Mouse (Mus musculus) forebrain, embryonic 11.5 days (tissue): ENCODE data around the gene Ccdc32. TPM values are rescaled to one million over a fixed set of nuclear protein-coding genes. Genes with fewer than 3 reads are reported as not detected.
A peak's percentile ranks its signal among the peaks of the same experiment; 100 is the strongest.

ENCODE experiments used
- ATAC-seq: fragments of 200-750 bp; cut with Nextera tagmentation; replicated peaks from 2 replicates; pipeline ENCODE4 v1.8.0; 2017; ENCODE audit warnings: moderate TSS enrichment; ENCODE audit not compliant: low FRiP score
- DNase-seq: peaks from one replicate; pipeline ENCODE4 v3.0.0-alpha.2; 2017; ENCODE audit warnings: low spot score
- H3K27ac ChIP-seq: fragments of 300-500 bp; sonication (generic); 2 replicates; pipeline ENCODE4 v1.5.1; 2014; ENCODE audit warnings: low read depth, low read length
- H3K27me3 ChIP-seq: fragments of 300-500 bp; sonication (generic); 2 replicates; pipeline ENCODE4 v1.6.1; 2014; ENCODE audit warnings: mild to moderate bottlenecking, low read length, mixed read lengths; ENCODE audit not compliant: control insufficient read depth, insufficient read depth
- H3K36me3 ChIP-seq: fragments of 300-500 bp; sonication (generic); 2 replicates; pipeline ENCODE4 v1.6.1; 2014; ENCODE audit warnings: mild to moderate bottlenecking, low read length, moderate library complexity, mixed read lengths; ENCODE audit not compliant: control insufficient read depth, insufficient read depth
- H3K4me1 ChIP-seq: fragments of 300-500 bp; sonication (generic); replicated peaks from 2 replicates; pipeline ENCODE4 v1.6.1; 2014; ENCODE audit warnings: low read length, mixed read lengths; ENCODE audit not compliant: control insufficient read depth, insufficient read depth
- H3K4me2 ChIP-seq: fragments of 300-500 bp; sonication (generic); 2 replicates; pipeline ENCODE4 v1.6.1; 2014; ENCODE audit warnings: low read depth, mild to moderate bottlenecking, low read length, moderate library complexity, mixed read lengths; ENCODE audit not compliant: severe bottlenecking
- H3K4me3 ChIP-seq: fragments of 300-500 bp; sonication (generic); 2 replicates; pipeline ENCODE4 v1.5.1; 2014; ENCODE audit warnings: low read depth, low read length
- H3K9ac ChIP-seq: fragments of 300-500 bp; sonication (generic); 2 replicates; pipeline ENCODE4 v1.6.1; 2014; ENCODE audit warnings: low read length
- H3K9me3 ChIP-seq: fragments of 300-500 bp; sonication (generic); 2 replicates; pipeline ENCODE4 v1.6.1; 2016; ENCODE audit warnings: low read length, mixed read lengths; ENCODE audit not compliant: control insufficient read depth
- WGBS: fragments of 180-500 bp; shearing (Covaris S2); extraction: QIAGEN DNeasy Blood & Tissue Kit; methylation state at CpG from one replicate; pipeline ENCODE4 v1.1.7; 2014; 5-methylcytosine and 5-hydroxymethylcytosine counted together
- polyA plus RNA-seq: library from polyadenylated mRNA; unstranded; fragments of >200 nt; fragmentation: Nextera tagmentation; extraction: Ambion mirVana; gene quantifications from 2 replicates; pipeline ENCODE4 v1.2.1, GENCODE M21; 2014

Ccdc32 gene
- polyA plus RNA-seq, 1 experiment from 2014 or later, result 22.1 TPM

- 15% methylated on average over 5 of the region's 5 CpGs for WGBS
- Histone ChIP-seq H3K36me3 (no peaks in the 10 kb centered on the region), H3K4me2 (peak overlapping the region; percentile 98), H3K9me3 (no peaks in the 10 kb centered on the region), H3K9ac (peak overlapping the region; percentile 77; the same call in 1 of the 2 replicates), H3K4me1 (peaks cover 3% of the 10 kb centered on the region; the same call in 1 of the 2 replicates), H3K27ac (no peak overlapping the region), H3K27me3 (peaks cover 40% of the 10 kb centered on the region), H3K4me3 (peak overlapping the region; percentile 57)
- no peak for DNase-seq
- no peak for ATAC-seq
Measured at GRCm38 (mm10) chr2:118976941-118977340, 52.3 kb downstream of the Ccdc32 start.

DNA sequence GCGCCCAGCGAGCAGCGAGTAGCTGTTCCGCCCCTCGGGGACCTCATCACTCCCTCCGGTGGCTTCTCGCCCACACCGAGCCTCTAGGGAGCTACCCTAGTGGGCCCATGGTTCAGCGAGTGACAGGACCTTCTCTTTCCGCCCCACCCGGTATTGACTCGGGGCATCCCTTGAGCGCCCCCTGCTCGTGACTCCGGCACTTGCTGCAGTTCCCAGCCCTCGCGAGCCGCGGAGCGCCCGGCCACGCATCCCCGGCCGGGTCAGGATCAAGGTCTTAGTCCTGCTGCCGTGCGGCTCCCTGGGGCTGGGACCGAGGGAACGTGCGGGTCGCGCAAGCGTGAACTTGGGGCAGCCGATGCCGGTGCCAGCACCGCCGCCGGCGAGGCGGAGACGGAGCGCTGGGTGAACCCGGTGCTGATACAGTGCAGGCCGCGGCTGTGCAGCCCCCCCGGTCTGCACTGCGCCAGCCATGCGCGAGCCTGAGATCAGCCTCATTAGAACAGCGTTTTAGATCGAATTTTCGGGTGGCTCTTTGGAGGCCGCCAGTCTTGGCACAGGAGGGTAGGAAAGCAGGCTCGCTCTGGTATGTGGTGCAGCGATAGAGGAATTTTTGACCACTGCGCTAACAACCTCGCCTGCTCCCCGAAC is 52.8 kb downstream of the Ccdc32 start:
- peak; percentile 65 for ATAC-seq
- Histone ChIP-seq H3K27me3 (peaks cover 42% of the 10 kb centered on the region), H3K4me2 (peak overlapping the region; percentile 98), H3K9ac (peak overlapping the region; percentile 77), H3K36me3 (no peaks in the 10 kb centered on the region), H3K27ac (0 out of 2 replicates have a peak overlapping the region, but pooled peaks have one; percentile 3), H3K4me1 (peaks cover 3% of the 10 kb centered on the region; the same call in 1 of the 2 replicates), H3K4me3 (peak overlapping the region; percentile 57), H3K9me3 (no peaks in the 10 kb centered on the region)
- 1% methylated on average over 57 of the region's 57 CpGs for WGBS
- peak; percentile 92 for DNase-seq

DNA sequence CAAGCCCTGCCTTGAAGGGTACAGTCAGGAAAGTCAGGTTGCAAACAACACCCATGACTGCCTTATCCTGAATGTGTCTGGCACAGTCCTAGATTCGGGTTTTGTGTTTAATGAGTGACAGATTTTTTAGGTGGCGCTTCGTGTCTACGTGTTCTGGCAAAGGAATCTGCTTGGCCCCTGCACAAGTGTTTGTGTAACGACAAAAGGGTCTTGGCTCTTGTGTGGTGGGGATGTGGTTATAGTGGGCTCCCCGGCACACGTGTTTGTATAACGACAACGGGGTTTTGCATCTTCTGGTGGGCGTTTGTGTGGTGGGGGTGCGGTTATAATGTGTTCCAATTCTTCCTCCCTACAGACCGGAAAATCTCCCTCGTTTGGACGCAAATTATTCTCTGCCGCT is 53.3 kb downstream of the Ccdc32 start:
- ATAC-seq, result no peak
- Histone ChIP-seq H3K4me3 (peak overlapping the region; percentile 57), H3K4me2 (peak overlapping the region; percentile 98), H3K9me3 (no peaks in the 10 kb centered on the region), H3K27ac (no peak overlapping the region), H3K4me1 (peaks cover 3% of the 10 kb centered on the region; the same call in 1 of the 2 replicates), H3K9ac (peak overlapping the region; percentile 77), H3K36me3 (no peaks in the 10 kb centered on the region), H3K27me3 (peaks cover 42% of the 10 kb centered on the region)
- no peak for DNase-seq
- 7% methylated on average over 15 of the region's 15 CpGs for WGBS

- DNase-seq (peak; percentile 96), ATAC-seq (peak; percentile 88)
- Histone ChIP-seq H3K4me2 (peak overlapping the region; percentile 61), H3K27ac (no peak overlapping the region), H3K27me3 (peaks cover 40% of the 10 kb centered on the region), H3K4me3 (peak overlapping the region; percentile 17), H3K4me1 (peaks cover 3% of the 10 kb centered on the region; the same call in 1 of the 2 replicates), H3K9ac (peak overlapping the region; percentile 12; the same call in 1 of the 2 replicates), H3K36me3 (no peaks in the 10 kb centered on the region), H3K9me3 (no peaks in the 10 kb centered on the region)
- WGBS, result 2% methylated on average over 33 of the region's 33 CpGs
Measured at GRCm38 (mm10) chr2:118972687-118973376, 56.4 kb downstream of the Ccdc32 start.

DNA sequence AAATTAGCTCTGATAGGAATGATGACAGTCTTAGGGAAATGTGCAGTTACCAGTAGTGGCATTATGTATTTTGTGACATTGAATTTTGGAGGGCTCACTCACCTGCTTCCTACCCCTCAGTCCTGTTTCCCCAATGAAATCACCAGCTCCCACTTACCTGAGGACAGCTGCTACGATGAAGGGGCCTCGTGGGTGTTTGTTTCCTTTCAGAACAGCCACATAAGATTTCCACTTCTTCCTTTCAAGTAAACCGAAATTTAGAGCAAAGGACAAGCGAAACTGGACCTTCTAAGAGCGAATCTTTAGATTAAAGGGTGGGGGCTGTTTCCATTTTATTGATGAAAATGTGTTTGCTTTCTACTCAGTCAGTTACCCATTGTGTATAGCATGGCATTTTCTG is 57.1 kb downstream of the Ccdc32 start:
- H3K4me2 ChIP-seq, result no peak overlapping the region
- H3K36me3 ChIP-seq, result no peaks in the 10 kb centered on the region
- DNase-seq (no peak), ATAC-seq (no peak)
- H3K4me3 ChIP-seq, result no peak overlapping the region
- H3K9ac ChIP-seq, result no peak overlapping the region
- peaks cover 32% of the 10 kb centered on the region for H3K27me3 ChIP-seq
- peaks cover 3% of the 10 kb centered on the region; the same call in 1 of the 2 replicates for H3K4me1 ChIP-seq
- 82% methylated on average over 5 of the region's 5 CpGs for WGBS
- H3K27ac ChIP-seq, result no peak overlapping the region
- H3K9me3 ChIP-seq, result no peaks in the 10 kb centered on the region

DNA sequence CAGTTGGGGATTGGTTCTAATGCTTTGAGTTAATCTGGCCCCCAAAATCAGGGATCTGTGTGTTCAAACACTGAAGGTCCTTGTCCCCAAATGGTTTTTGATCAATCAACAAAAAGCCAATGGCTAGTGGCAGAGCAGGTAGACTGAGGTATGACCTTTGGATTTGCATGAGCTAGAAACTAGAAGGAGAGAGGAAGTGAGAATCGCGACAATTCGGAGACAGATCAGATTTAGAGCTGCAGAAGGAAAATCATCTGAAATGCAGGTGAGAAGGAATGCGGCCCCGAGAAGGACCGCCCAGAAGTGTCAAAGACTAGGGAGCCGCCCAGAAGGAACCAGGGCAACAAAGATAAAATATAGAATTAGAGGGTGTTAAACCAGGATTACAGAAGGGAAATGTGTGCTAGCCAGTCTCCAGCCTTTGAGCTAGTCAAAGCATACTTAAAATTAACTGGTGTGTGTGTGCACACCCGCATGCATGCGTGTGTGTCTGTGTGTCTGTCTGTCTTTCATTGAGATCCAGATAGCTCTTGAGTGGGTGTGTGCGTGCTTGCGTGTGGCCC is 59.5 kb downstream of the Ccdc32 start:
- Histone ChIP-seq H3K9me3 (no peaks in the 10 kb centered on the region), H3K27ac (no peak overlapping the region), H3K4me2 (no peak overlapping the region), H3K9ac (no peak overlapping the region), H3K4me3 (no peak overlapping the region), H3K27me3 (peaks cover 17% of the 10 kb centered on the region), H3K4me1 (no peaks in the 10 kb centered on the region), H3K36me3 (no peaks in the 10 kb centered on the region)
- 85% methylated on average over 11 of the region's 11 CpGs for WGBS
- DNase-seq, result no peak
- ATAC-seq, result no peak

Other genes with a start within 250 kb of the Ccdc32 start
- gene Disp2, start 249.7 kb downstream of the Ccdc32 start, polyA plus RNA-seq, result 5.4 and 5.9 TPM in 2 replicates
- 196 and 202 TPM in 2 replicates for gene Knstrn, start 215.4 kb downstream of the Ccdc32 start, polyA plus RNA-seq
- gene Ivd, start 167.4 kb downstream of the Ccdc32 start, polyA plus RNA-seq, result 48.8 and 58.0 TPM in 2 replicates
- 1.3 TPM in 2 replicates for gene Bahd1, start 129.0 kb downstream of the Ccdc32 start, polyA plus RNA-seq
- 15.7 and 20.4 TPM in 2 replicates for gene Chst14, start 102.9 kb downstream of the Ccdc32 start, polyA plus RNA-seq
- 8.3 and 8.9 TPM in 2 replicates for gene Rpusd2, start 5.4 kb upstream of the Ccdc32 start, polyA plus RNA-seq
- gene Knl1, start 17.7 kb upstream of the Ccdc32 start, polyA plus RNA-seq, result 61.0 and 69.4 TPM in 2 replicates
- gene Rad51, start 83.4 kb upstream of the Ccdc32 start, polyA plus RNA-seq, result 84.2 and 91.2 TPM in 2 replicates
- gene Rmdn3, start 127.6 kb upstream of the Ccdc32 start, polyA plus RNA-seq, result 52.2 and 53.6 TPM in 2 replicates
- 2.7 and 4.1 TPM in 2 replicates for gene Gchfr, start 138.4 kb upstream of the Ccdc32 start, polyA plus RNA-seq
- 0.28 and 0.29 TPM in 2 replicates for gene Gm14137, start 145.1 kb upstream of the Ccdc32 start, polyA plus RNA-seq
- 41.7 and 53.2 TPM in 2 replicates for gene Zfyve19, start 179.2 kb upstream of the Ccdc32 start, polyA plus RNA-seq
- gene Dnajc17, start 179.4 kb upstream of the Ccdc32 start, polyA plus RNA-seq, result 26.6 and 27.1 TPM in 2 replicates
- not detected in 2 replicates for gene Ppp1r14d, start 200.5 kb upstream of the Ccdc32 start, polyA plus RNA-seq
- gene Spint1, start 208.0 kb upstream of the Ccdc32 start, polyA plus RNA-seq, result 2.2 and 2.8 TPM in 2 replicates
- gene Rhov, start 241.9 kb upstream of the Ccdc32 start, polyA plus RNA-seq, result 0.83 and 0.90 TPM in 2 replicates